Mouse (Mus musculus) kidney, postnatal 4 days (tissue): ENCODE results near the gene Pfn1.

Experiments used
- DNase-seq, 2 experiments: peaks; one replicate each; pipeline ENCODE4 v3.0.0; 2021; ENCODE audit warnings: mixed read lengths in 2 of 2

Pfn1 gene

GRCm38 (mm10) chr11:70653345-70654197 is 873 bp downstream of the Pfn1 start:
- peak; percentile 76 to 86 for DNase-seq

DNA sequence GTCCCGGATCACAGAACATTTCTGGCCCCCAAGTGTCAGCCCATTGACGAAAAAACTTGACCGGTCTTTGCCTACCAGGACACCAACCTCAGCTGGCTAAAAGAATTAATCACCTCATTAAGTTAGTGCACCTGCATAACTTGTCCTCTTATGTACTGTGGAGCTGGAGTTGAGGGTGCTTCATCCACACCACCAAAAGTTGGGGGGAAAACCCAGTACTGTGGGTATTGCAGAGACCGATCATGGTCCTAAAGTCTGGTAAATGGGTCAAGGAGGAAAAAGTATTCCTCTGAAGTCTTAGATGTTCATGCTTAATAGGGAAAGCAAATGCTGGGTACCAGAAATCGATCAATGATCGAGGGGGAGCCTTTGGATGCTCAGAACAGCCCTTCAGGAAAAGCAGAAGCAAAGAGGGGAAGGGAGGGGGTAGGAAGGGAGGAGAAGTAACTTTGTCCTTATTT is 1.5 kb downstream of the Pfn1 start:
- DNase-seq: no peak

DNA sequence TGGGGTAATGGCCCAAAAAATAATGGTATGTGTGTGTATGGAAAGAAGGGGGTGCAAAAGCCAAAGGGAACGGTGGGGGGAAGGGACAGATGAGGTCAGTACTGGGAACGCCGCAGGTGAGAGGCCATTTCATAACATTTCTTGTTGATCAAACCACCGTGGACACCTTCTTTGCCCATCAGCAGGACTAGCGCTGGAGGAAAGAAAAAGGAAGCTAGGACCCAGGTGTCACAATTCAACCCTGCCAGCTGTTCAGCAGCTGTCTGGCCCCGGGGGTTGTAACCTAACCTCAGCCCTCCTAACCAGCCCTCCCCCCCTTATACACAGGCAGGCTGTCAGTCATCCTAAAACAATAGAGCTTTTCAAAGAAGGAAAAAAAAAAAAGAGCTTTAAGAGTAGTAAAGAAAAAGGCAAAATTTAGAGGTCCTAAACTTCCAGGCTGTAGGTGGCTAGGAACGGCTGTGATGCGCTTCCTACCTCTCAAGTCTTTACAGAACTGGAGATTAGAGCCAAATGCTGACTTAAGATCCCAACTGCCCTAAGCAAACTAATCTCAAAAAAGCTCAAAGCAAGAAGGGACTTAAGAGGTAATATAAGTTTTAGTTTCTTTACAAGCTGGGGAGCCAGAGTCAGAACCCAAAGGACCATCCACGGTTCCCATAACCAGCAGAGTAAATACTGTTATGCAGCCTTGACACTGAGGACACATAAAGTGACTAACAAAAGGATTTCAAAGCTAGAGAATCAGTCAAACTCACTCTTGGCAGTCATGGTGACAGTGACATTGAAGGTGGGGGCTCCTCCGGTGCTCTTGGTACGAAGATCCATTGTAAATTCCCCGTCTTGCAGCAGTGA is 2.2 kb downstream of the Pfn1 start:
- peak in 1 of 2 experiments; percentile 43 for DNase-seq

GRCm38 (mm10) chr11:70651391-70651790 is 3.1 kb downstream of the Pfn1 start:
- no peak for DNase-seq

GRCm38 (mm10) chr11:70650322-70651175 is 3.9 kb downstream of the Pfn1 start:
- no peak for DNase-seq

DNA sequence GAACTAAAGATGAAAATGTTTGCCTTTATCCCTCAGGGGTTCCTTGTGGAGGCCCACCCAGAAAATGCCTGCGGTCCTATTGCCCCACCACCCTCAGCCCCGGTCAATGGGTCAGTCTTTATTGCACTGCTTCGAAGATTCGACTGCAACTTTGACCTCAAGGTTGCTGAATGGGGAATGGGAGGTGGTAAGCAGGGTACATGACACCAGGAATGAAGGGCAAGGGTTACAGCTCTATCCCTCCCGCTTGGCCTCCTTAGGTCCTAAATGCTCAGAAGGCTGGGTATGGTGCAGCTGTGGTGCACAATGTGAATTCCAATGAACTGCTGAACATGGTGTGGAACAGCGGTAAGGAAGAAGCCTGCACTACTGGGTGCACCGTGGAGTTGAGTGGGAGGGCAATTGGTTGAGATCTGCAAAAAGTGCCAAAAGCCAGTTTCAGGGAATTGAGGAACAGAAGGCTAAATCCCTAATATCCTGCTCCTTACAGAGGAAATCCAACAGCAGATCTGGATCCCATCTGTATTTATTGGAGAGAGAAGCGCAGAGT is 5.2 kb downstream of the Pfn1 start:
- DNase-seq: no peak

DNA sequence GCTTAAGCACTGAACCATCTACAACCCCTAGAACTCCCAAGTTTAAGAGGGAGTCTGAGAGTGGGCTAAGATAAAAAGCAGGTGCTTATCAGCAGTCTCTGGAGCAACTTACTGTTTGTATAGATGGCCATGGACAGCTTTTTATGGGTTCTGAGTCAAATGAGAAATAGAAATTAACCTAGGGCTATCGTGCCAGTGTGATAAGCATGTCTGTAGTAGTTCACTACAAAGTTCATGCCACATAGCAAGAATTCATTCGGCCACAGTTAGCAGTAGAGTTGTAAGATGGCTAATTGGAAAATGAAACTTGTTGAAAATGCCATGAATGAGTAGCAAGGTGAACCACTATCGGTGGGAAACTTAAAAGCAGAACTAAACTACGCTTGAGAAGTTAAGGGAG is 5.9 kb downstream of the Pfn1 start:
- no peak for DNase-seq

- peak; percentile 54 to 64 for DNase-seq
Observed at GRCm38 (mm10) chr11:70647716-70648420, 6.6 kb downstream of the Pfn1 start.

DNA sequence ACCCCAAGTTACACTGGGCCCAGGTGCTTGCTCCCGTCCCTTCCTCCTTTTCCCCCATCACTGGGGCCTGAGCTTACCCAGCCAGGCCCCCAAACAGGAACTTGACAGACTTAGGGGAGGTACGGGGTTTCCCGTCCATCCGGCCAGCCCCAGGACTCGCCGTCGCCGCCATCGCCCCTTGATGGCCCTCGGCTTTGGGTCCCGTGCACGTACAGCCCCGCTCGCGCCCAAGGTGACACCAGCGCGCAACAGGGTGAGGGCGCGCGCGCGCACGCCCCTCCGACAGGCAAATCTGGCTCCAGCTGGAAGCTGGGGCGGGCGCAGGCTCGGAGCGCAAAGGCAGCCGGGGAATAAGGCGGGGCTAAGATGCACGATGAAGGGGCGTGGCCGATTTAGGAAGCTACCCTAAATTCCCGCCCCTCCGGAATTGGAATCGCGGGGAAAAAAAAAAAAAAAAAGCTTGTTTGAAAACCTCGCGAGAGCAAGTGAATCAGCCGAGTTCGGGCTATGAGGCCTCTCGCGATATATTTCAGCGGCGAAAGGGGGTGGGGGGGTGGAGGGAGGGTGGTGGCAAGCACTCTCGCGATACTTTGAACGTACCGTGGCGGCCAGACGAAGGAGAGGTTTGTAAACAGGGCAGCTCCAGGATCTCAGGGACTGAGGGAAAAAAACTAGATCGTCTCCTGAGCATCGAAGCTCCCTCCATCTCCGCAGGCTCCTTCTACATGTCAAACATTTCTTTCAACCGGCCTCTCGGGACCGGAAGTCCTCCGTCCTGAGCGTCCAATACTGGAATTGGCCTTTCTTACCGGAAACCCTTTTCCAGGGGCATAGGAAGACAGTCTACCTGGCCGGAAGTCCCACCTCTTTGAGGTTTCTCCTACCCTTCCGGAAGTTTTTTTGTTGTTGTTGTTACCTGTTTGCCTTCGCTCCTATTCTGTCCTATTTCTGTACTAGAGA is 7.5 kb downstream of the Pfn1 start, which contains the start of the genes Rnf167 and Slc25a11:
TSS of gene Rnf167 (plus strand) at position 545 of the 960 bp plus-strand sequence.
TSS of gene Slc25a11 (minus strand) at position 789 of the 960 bp plus-strand sequence.
- peak; percentile 97 to 99 for DNase-seq

DNA sequence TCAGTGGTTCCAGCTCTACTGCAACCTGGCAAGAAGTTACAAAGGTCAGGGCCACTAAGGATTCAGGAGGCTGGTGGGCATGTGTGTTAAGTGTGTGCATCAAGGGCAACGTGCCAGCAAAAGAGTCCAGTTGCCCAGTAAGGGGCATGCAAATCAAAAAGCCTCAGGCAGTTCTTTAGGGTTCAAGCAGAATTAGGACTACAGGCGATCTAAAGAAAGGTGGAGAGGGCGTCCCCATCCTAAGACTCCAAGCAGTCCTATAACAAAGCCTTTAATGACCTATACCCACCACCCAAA is 8.2 kb downstream of the Pfn1 start:
- DNase-seq: peak; percentile 32 to 61

- no peak for DNase-seq
Observed at GRCm38 (mm10) chr11:70645461-70646258, 8.8 kb downstream of the Pfn1 start.

GRCm38 (mm10) chr11:70644564-70645103 is 9.8 kb downstream of the Pfn1 start:
- DNase-seq: no peak

GRCm38 (mm10) chr11:70643051-70643450 is 11.4 kb downstream of the Pfn1 start:
- no peak for DNase-seq

- no peak for DNase-seq
Observed at GRCm38 (mm10) chr11:70641241-70641640, 13.2 kb downstream of the Pfn1 start.

GRCm38 (mm10) chr11:70639976-70640375 is 14.5 kb downstream of the Pfn1 start:
- no peak for DNase-seq

GRCm38 (mm10) chr11:70638714-70639278 is 15.6 kb downstream of the Pfn1 start, which contains the start of gene Gp1ba:
Gene Gp1ba (plus strand): TSS chr11:70639122.
- DNase-seq: no peak

GRCm38 (mm10) chr11:70638293-70638692 is 16.2 kb downstream of the Pfn1 start:
- no peak for DNase-seq

DNA sequence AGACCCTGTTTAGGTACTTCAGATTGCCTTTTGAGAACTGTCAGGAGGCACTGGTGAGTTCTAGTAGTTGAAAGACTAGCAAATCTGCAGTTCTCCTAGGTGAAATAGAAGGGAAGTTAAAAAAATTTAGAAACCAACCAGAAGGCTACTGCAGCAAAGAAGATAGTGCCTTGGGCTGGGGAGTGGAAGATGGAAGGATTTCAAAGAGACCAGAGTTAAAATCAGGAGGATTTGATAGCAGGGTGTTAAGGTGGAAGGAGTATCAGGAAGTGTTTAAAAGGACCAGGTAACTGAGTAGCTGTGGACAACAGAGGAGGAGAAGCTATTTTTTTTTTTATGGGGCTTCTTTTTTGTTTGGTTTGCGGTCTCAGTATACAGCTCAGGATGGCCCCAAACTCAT is 16.7 kb downstream of the Pfn1 start:
- DNase-seq: no peak

- DNase-seq: no peak
Observed at GRCm38 (mm10) chr11:70635601-70636000, 18.8 kb downstream of the Pfn1 start.
